Mouse (Mus musculus) embryo, embryonic 10 days (tissue): ENCODE measurements around the gene Tet3.

Experiments
- DNase-seq: peaks from one replicate; pipeline ENCODE4 v3.0.0-alpha.2; 2015; ENCODE audit warnings: low spot score

Gene Tet3

GRCm38 (mm10) chr6:83325525-83326393 is 133.1 kb downstream of the Tet3 start, which contains the start of the genes Mthfd2 and Mob1a:
Gene Mthfd2, minus strand, starts transcription at chr6:83325908.
Gene Mob1a, plus strand, starts transcription at chr6:83326016.
- peak; percentile 98 for DNase-seq

DNA sequence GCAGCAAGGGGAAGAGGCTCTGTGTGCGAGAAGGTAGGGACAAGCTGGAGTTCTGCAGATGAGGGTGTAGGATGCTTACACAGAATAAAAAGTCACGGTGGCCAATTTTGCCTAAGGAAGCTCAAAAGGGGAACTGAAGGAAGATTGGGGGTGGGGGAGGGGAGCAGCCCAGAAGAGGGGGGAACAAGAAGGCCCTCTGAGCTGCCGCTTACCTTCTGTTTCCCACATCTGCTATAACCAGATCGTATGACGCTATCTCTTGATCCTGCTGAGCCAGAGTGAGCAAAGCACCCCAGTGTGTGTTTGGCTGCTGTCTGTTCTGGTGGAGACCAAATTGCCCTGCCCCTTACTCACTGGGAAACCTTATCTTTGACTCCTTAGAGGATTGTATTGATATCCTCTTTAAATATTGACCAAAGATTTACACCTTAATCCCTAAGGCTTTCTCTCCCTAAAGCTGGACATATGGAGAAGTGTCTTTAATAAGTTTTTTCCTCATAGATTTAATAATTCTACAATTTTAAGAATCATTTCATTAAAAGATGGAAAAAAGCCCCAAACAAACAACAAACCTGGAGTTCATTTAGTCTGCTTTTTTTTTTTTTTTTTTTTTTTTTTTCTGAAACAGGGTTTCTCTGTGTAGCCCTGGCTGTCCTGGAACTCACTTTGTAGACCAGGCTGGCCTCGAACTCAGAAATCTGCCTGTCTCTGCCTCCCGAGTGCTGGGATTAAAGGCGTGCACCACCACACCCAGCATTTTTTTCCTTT is 135.0 kb downstream of the Tet3 start:
- no peak for DNase-seq

GRCm38 (mm10) chr6:83322794-83323193 is 136.1 kb downstream of the Tet3 start:
- no peak for DNase-seq

DNA sequence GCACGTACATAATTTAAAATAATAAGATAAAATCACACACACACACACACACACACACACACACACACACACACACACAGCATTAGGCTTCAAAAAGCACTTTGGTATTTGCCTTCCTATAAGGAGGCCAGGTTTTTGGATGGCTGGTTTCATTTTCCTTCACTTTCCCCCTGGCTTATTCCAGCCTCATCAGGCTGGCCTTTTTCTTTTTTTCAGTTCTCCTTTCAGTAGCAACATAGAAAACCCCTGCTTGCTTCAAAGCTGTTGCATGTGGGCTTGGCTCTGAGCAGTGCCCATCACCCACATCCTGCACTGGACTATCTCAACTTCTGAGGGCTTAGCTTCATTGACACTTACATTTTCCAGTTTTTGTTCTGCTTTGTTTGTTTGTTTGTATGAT is 137.0 kb downstream of the Tet3 start:
- DNase-seq = no peak

DNA sequence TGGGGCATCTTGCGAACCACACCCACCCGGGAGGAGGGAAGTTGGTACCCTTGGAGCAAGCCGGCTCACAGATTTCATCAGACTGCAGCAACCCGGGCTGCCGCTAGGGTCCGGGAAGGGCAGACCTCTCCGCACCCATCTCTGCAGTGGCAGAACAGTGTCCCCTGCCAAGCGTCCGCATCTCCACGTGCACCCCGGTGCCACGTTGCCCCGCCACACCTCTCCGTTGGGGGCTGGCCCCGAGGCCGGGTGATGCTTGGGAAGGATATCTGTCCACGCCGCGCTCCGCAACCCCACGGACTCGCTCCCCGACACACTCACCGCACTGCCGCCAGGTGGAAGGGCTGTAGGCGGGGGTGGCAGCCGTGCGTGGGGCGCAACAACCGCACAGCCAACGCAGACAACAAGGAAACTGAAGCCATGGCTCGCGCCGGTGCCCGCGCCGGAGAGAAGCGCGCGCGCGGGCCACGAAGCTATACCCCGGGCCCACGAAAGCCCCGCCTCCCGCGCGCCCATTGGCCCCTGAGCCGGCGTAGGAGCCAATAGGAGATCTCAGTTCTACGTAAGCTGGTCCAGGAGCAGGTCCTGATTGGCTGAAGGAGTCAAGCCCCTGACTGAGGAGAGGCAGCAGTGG is 141.7 kb downstream of the Tet3 start:
- peak; percentile 95 for DNase-seq

DNA sequence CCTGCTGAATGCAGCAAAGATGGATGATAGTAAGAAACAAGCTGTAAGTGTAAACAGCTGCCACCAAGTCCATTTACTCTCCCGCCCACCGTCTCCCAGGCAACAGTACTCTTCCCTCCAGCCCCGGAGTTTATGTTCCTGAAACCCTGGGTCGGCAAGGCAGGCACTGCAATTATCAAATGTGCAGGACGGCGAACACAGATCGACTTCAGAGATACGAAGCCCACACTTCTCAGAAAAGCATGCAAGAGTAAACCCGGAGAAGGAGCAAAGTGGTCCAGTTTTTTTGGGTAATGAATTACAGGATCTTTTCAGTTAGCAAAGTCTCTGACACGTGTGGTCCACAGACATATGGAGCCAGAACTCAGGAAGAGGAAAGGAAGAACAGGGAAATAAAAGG is 142.9 kb downstream of the Tet3 start:
- peak; percentile 84 for DNase-seq

DNA sequence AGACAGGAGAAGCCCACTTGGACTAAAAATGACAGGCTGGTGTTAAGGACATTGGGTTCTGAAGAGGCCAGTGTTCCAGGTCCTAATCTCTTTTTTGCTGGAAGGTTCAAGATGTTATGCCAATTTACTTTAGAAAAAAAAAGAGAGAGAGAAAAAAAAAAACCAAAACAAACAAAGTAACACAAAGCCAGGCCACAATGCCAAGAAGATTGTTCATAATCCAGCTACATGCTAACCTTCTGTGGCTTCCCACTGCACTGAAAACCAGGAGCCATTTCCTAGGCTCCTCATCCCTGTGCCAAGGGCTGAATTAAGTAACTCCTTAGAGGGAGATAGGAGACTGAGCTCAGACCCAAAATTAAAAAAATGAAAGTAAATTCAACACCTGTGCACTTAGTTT is 143.6 kb downstream of the Tet3 start:
- no peak for DNase-seq

DNA sequence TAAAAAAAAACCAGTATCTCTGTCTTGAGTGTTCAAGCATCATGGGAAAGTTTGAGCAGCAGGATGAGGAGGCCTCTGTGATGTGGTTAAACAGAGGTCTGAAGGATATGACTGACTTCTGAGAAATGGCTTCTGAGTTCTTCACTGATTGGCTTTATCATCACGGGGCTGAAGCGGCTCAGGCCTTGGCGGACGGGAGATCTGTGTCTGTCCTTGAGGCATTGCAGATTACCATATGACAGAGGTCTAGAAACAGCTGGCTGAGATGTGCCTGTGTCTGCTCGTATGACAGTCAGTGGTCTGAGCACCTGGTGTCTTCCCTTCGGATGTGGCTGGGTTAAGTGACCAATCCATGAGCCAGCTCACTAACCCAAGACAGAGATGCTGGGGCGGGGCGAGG is 146.4 kb downstream of the Tet3 start:
- DNase-seq = no peak
